9 mouse cellular contexts compared by ENCODE assay signal in the genomic region with DNA sequence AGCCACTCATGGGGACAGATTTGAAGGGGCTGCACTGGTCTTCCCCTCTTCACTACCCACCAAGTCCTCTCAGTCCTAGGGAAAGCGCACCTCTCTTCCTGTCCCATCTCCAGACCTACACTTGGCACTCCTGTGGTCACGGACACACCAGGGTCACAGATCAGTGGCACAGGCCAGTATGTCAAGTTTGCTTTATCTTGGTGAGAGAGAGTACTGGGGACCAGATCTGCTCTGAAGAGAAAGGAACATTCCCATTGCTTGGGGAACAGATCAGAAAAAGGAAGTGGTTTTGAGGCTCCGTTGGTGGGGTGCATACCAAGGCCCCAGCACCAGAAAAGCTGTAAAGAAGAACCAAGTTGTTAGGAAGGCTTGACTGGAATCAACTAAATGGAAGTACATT. TPM values are rescaled to one million over a fixed set of nuclear protein-coding genes. Genes with fewer than 3 reads are reported as not detected.
A peak's percentile ranks its signal among the peaks of the same experiment; 100 is the strongest.
DNase-seq lines count a peak whose midpoint lies in the region; ATAC-seq and TF ChIP-seq lines count a peak whose summit lies in the region.
"Had no signal": no experiment of that assay in that cellular context is flagged by ENCODE, and none has a peak within 500 bp of the region (broad histone marks: within the 10 kb centered on the region; RNA-seq: fewer than 3 reads in every experiment).

No protein-coding gene starts in this region.

- H3K27ac ChIP-seq in heart, postnatal 0 days (ENCODE audit: low read depth), result peak overlapping the region; percentile 16; the same call in 1 of the 2 replicates
- no peak overlapping the region for H3K27ac ChIP-seq in midbrain, embryonic 11.5 days (ENCODE audit: low read depth, low read length)

- H3K4me1 ChIP-seq in E14TG2a.4 (replicated peaks; ENCODE audit: low read depth, low read length), result peaks cover 56% of the 10 kb centered on the region
- peaks cover 5% of the 10 kb centered on the region; the same call in 1 of the 2 replicates for H3K4me1 ChIP-seq in heart, postnatal 0 days (ENCODE audit: control insufficient read depth, insufficient read depth)
- H3K4me1 ChIP-seq in midbrain, embryonic 11.5 days (ENCODE audit: control insufficient read depth, insufficient read depth, low read length), result peaks cover 6% of the 10 kb centered on the region

- no peak overlapping the region for H3K9ac ChIP-seq in heart, postnatal 0 days (replicated peaks; ENCODE audit: low read depth, low read length)
- no peak overlapping the region for H3K9ac ChIP-seq in midbrain, embryonic 11.5 days (ENCODE audit: low read length)

- no peak for TF ChIP-seq CTCF in E14TG2a.4 (conservative IDR thresholded peaks at IDR 0.05; ENCODE audit: low read length)
- TF ChIP-seq CTCF in heart, postnatal 0 days (IDR thresholded peaks at IDR 0.05; ENCODE audit: low read depth), result no peak

- TF ChIP-seq EP300 in heart, postnatal 0 days (IDR thresholded peaks at IDR 0.05; ENCODE audit: low read depth), result no peak

- H3K36me3 ChIP-seq in E14TG2a.4 (ENCODE audit: insufficient read depth, low read length), result no peaks in the 10 kb centered on the region
- H3K36me3 ChIP-seq in heart, postnatal 0 days (replicated peaks; ENCODE audit: control insufficient read depth, insufficient read depth, low read length), result no peaks in the 10 kb centered on the region
- no peaks in the 10 kb centered on the region for H3K36me3 ChIP-seq in midbrain, embryonic 11.5 days (ENCODE audit: control insufficient read depth, insufficient read depth, low read length)

- peak; percentile 94 for DNase-seq in heart, adult 11 months
- no peak for DNase-seq in heart, postnatal 25 days (ENCODE audit: low spot score)
- DNase-seq in heart, postnatal 0 days (ENCODE audit: low spot score), result no peak
- no peak for DNase-seq in midbrain, embryonic 11.5 days (ENCODE audit: low spot score, missing footprints)
- DNase-seq in cerebellum, postnatal 10 days, result no peak
- DNase-seq in frontal cortex, postnatal 25 days (ENCODE audit: low spot score in 2 of 2), result no peak
- no peak for DNase-seq in Muller cell, postnatal 12 days (ENCODE audit: inconsistent ontology term)

- H3K9me3 ChIP-seq in E14TG2a.4 (ENCODE audit: low read length), result no peaks in the 10 kb centered on the region
- no peaks in the 10 kb centered on the region for H3K9me3 ChIP-seq in heart, postnatal 0 days (replicated peaks; ENCODE audit: control insufficient read depth, low read length)
- no peaks in the 10 kb centered on the region for H3K9me3 ChIP-seq in midbrain, embryonic 11.5 days (ENCODE audit: control insufficient read depth, low read length)

- peak overlapping the region; percentile 89; the same call in 1 of the 2 replicates for H3K4me2 ChIP-seq in heart, postnatal 0 days (ENCODE audit: low read depth, low read length)
- peak overlapping the region; percentile 99; the same call in 1 of the 2 replicates for H3K4me2 ChIP-seq in midbrain, embryonic 11.5 days

- peak overlapping the region; percentile 88 for H3K4me3 ChIP-seq in E14TG2a.4 (replicated peaks; ENCODE audit: low read length)
- no peak overlapping the region for H3K4me3 ChIP-seq in heart, postnatal 0 days (ENCODE audit: low read depth, low read length)
- H3K4me3 ChIP-seq in midbrain, embryonic 11.5 days (ENCODE audit: low read depth, low read length), result no peak overlapping the region

- no peak; the same call in 1 of the 2 replicates for ATAC-seq in heart, postnatal 0 days (ENCODE audit: insufficient read depth, low read depth)
- no peak for ATAC-seq in midbrain, embryonic 11.5 days (ENCODE audit: low FRiP score)

- 76% methylated on average over 3 of the region's 3 CpGs for WGBS in heart, postnatal 0 days
- WGBS in midbrain, embryonic 11.5 days, result 85% methylated on average over 3 of the region's 3 CpGs

- intact Hi-C loops in heart, postnatal 25 days (cut with DNase I), result no loop called here

- peaks cover 75% of the 10 kb centered on the region for H3K27me3 ChIP-seq in E14TG2a.4 (ENCODE audit: insufficient read depth, low read length)
- H3K27me3 ChIP-seq in heart, postnatal 0 days (ENCODE audit: control insufficient read depth, insufficient read depth, low read length), result no peaks in the 10 kb centered on the region
- H3K27me3 ChIP-seq in midbrain, embryonic 11.5 days (ENCODE audit: control insufficient read depth, insufficient read depth, low read length), result no peaks in the 10 kb centered on the region

RNA-seq across cellular contexts. Expression of a gene that starts 0.7 kb away (rescaled TPM):
- 10 to 100 TPM in 1 of 2 experiments, 1 to 10 TPM in 1; 9.3 to 12.0 TPM for total RNA-seq in heart, postnatal 25 days (2021)
- total RNA-seq in heart, postnatal 0 days (2014; rRNA removed; ENCODE audit: low replicate concordance), result 3.7 and 4.5 TPM in 2 replicates
- polyA plus RNA-seq in heart, postnatal 0 days (2015; fragmentation: Nextera tagmentation; extraction: Ambion mirVana), result 3.8 and 4.6 TPM in 2 replicates
- 6.2 and 6.4 TPM in 2 replicates for polyA plus RNA-seq in midbrain, embryonic 11.5 days (2014; fragmentation: Nextera tagmentation; extraction: Ambion mirVana)

RNA-seq across cellular contexts. Expression of a gene that starts 40.0 kb away (rescaled TPM):
- total RNA-seq in heart, postnatal 25 days (2021), result 10 to 100 TPM; 23.7 to 28.4 TPM
- total RNA-seq in heart, postnatal 0 days (2014; rRNA removed; ENCODE audit: low replicate concordance), result 21.8 and 99.5 TPM in 2 replicates
- 149 and 153 TPM in 2 replicates for polyA plus RNA-seq in heart, postnatal 0 days (2015; fragmentation: Nextera tagmentation; extraction: Ambion mirVana)
- 109 and 115 TPM in 2 replicates for polyA plus RNA-seq in midbrain, embryonic 11.5 days (2014; fragmentation: Nextera tagmentation; extraction: Ambion mirVana)

RNA-seq across cellular contexts. Expression of a gene that starts 51.8 kb away (rescaled TPM):
- total RNA-seq in heart, postnatal 25 days (2021), result not detected
- total RNA-seq in heart, postnatal 0 days (2014; rRNA removed; ENCODE audit: low replicate concordance), result not detected in 2 replicates
- polyA plus RNA-seq in heart, postnatal 0 days (2015; fragmentation: Nextera tagmentation; extraction: Ambion mirVana), result not detected in 2 replicates
- polyA plus RNA-seq in midbrain, embryonic 11.5 days (2014; fragmentation: Nextera tagmentation; extraction: Ambion mirVana), result not detected in 2 replicates
- polyA plus RNA-seq: large intestine, adult 2 months had no signal

RNA-seq across cellular contexts. Expression of a gene that starts 52.6 kb away (rescaled TPM):
- 100 to 1,000 TPM in 1 of 2 experiments, 10 to 100 TPM in 1; 92.7 to 102 TPM for total RNA-seq in heart, postnatal 25 days (2021)
- 86.6 and 119 TPM in 2 replicates for total RNA-seq in heart, postnatal 0 days (2014; rRNA removed; ENCODE audit: low replicate concordance)
- 169 and 177 TPM in 2 replicates for polyA plus RNA-seq in heart, postnatal 0 days (2015; fragmentation: Nextera tagmentation; extraction: Ambion mirVana)
- 223 and 244 TPM in 2 replicates for polyA plus RNA-seq in midbrain, embryonic 11.5 days (2014; fragmentation: Nextera tagmentation; extraction: Ambion mirVana)
